Mouse (Mus musculus) embryonic fibroblast, embryonic 13.5 days (primary cell): ENCODE data around the gene Pdgfc.

Source experiments
- CTCF ChIP-seq: IDR thresholded peaks from 2 replicates; pipeline ENCODE4 v1.5.1; 2011; ENCODE audit warnings: mild to moderate bottlenecking, control low read depth, low read length, moderate library complexity, borderline replicate concordance; ENCODE audit not compliant: insufficient read depth
- POLR2A ChIP-seq: IDR thresholded peaks from 2 replicates; pipeline ENCODE4 v1.6.1; 2011; ENCODE audit warnings: low read depth, mild to moderate bottlenecking, control low read depth, low read length, moderate library complexity

GRCm38 (mm10) chr3:81154420-81154819, 118.2 kb downstream of the Pdgfc start:
- TF ChIP-seq POLR2A (no peak), CTCF (no peak)
